Mouse (Mus musculus): ENCODE results near the gene Scn3b.

Gene Scn3b

GRCm38 (mm10) chr9:40336701-40337100, 67.7 kb downstream of the Scn3b start:
- no peak for DNase-seq (ENCODE audit: low read depth, low spot score)

DNA sequence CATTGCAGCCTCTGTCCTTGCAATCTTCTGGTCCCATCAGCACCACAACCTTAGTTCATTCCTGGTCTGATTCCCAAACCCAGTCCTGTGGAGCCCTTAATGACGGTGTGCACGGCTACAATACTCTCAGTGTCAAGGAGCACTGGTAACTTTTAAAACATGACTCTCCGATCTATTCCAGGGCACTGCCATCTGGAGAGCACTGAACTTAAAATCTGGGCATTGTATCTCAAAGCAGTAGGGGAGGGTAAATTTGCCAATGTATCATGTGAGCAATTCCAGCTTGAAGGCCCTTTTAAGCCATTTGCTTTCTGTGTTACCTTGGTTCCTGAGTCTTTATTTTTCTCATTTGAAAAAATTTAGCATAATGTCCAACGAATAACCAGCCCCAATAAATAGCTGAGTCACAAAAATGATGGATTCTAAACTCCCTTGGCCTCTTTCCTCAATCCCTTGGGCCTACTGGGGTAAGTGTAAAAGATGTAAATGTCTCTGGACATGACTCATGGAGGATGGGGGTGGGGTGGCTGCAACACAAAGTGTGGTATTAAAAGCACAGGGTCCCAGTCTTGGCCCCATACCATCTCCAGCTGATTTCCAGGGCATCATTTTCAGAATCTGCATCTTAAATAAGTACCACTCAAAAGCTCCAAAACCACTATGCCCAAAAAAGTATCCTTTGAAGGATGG, 68.3 kb downstream of the Scn3b start:
- no peak for DNase-seq (ENCODE audit: low read depth, low spot score)

DNA sequence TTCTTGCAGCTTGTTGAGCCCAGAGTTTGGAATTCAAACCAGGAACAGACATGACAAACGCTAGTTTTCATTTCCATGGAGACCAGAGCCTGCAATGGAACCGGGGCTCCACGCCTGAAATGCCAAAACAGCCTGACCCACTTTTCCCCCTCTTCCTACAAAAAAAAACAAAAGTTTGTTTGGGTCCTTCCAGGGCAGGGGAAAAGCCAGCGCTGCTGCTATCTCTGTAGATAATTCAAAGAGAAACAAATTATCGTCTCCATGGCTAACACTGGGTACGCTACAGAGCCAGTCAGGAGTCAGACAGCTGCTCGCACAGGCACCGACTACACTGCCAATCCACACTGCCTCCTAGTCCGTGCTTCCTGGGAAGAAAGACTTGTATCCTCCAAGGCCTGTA, 70.6 kb downstream of the Scn3b start:
- DNase-seq (ENCODE audit: low read depth, low spot score): no peak
